Mouse (Mus musculus) limb, embryonic 10.5 days (tissue): Measurements from ENCODE around the gene Alg11. TPM values are rescaled to one million over a fixed set of nuclear protein-coding genes. Genes with fewer than 3 reads are reported as not detected.

Source experiments
- DNase-seq: peaks from one replicate; pipeline ENCODE4 v3.0.0-alpha.2; 2017; ENCODE audit warnings: low spot score
- H3K27ac ChIP-seq: fragments of 300-500 bp; sonication (generic); 2 replicates; pipeline ENCODE4 v1.5.1; 2016; ENCODE audit warnings: mild to moderate bottlenecking
- H3K27me3 ChIP-seq: fragments of 300-500 bp; sonication (generic); 2 replicates; pipeline ENCODE4 v1.6.1; 2016; ENCODE audit warnings: low read depth, mild to moderate bottlenecking; ENCODE audit not compliant: poor library complexity, severe bottlenecking
- H3K36me3 ChIP-seq: fragments of 300-500 bp; sonication (generic); 2 replicates; pipeline ENCODE4 v1.6.1; 2016; ENCODE audit warnings: mild to moderate bottlenecking, moderate library complexity
- H3K4me1 ChIP-seq: fragments of 300-500 bp; sonication (generic); 2 replicates; pipeline ENCODE4 v1.6.1; 2016
- H3K4me3 ChIP-seq: fragments of 300-500 bp; sonication (generic); 2 replicates; pipeline ENCODE4 v1.5.1; 2016; ENCODE audit warnings: mild to moderate bottlenecking, moderate library complexity
- H3K9me3 ChIP-seq: fragments of 300-500 bp; sonication (generic); replicated peaks from 2 replicates; pipeline ENCODE4 v1.6.1; 2016; ENCODE audit warnings: mild to moderate bottlenecking
- WGBS: fragments of 180-500 bp; shearing (Covaris S2); methylation state at CpG from one replicate; pipeline ENCODE4 v1.1.7; 2016; 5-methylcytosine and 5-hydroxymethylcytosine counted together
- polyA plus RNA-seq: library from polyadenylated mRNA; unstranded; fragments of >200 nt; fragmentation: Nextera tagmentation; extraction: Ambion mirVana; gene quantifications from 2 replicates; pipeline ENCODE4 v1.2.1, GENCODE M21; 2016

Gene Alg11
- polyA plus RNA-seq: 33.4 and 45.6 TPM in 2 replicates

- peak within 1 kb of the TSS; percentile 84 for H3K27ac ChIP-seq
- peak; percentile 96 for DNase-seq
- no peaks in the 10 kb centered on the region for H3K9me3 ChIP-seq
- H3K4me3 ChIP-seq: peak within 1 kb of the TSS; percentile 77
- under 1% methylated on average over 36 of the region's 36 CpGs for WGBS
- peaks cover 33% of the 10 kb centered on the region for H3K36me3 ChIP-seq
- peaks cover 5% of the 10 kb centered on the region for H3K4me1 ChIP-seq
- H3K27me3 ChIP-seq: peaks cover 33% of the 10 kb centered on the region
These were observed at the start of gene Alg11 for GRCm38 (mm10) chr8:22060446-22060889. TSS of gene Alg11 (plus strand) at chr8:22060721.

GRCm38 (mm10) chr8:22013034-22013707, 47.4 kb upstream of the Alg11 start:
- no peaks in the 10 kb centered on the region for H3K27me3 ChIP-seq
- H3K9me3 ChIP-seq: no peaks in the 10 kb centered on the region
- no peak for DNase-seq
- H3K27ac ChIP-seq: no peak overlapping the region
- H3K4me3 ChIP-seq: 0 out of 2 replicates have a peak overlapping the region, but pooled peaks have one; percentile 15
- no peaks in the 10 kb centered on the region for H3K36me3 ChIP-seq
- WGBS: 74% methylated on average over 24 of the region's 24 CpGs
- H3K4me1 ChIP-seq: peaks cover 5% of the 10 kb centered on the region

GRCm38 (mm10) chr8:22017731-22018130, 42.8 kb upstream of the Alg11 start:
- Histone ChIP-seq H3K4me1 (peaks cover 9% of the 10 kb centered on the region), H3K27ac (no peak overlapping the region), H3K36me3 (no peaks in the 10 kb centered on the region), H3K4me3 (no peak overlapping the region), H3K27me3 (no peaks in the 10 kb centered on the region), H3K9me3 (no peaks in the 10 kb centered on the region)
- no peak for DNase-seq
- 48% methylated on average over 7 of the region's 7 CpGs for WGBS

- no peaks in the 10 kb centered on the region for H3K9me3 ChIP-seq
- 95% methylated on average over 5 of the region's 5 CpGs for WGBS
- H3K36me3 ChIP-seq: no peaks in the 10 kb centered on the region
- H3K4me1 ChIP-seq: peaks cover 9% of the 10 kb centered on the region
- no peak for DNase-seq
- no peaks in the 10 kb centered on the region for H3K27me3 ChIP-seq
- no peak overlapping the region for H3K27ac ChIP-seq
- no peak overlapping the region for H3K4me3 ChIP-seq
These were observed 41.0 kb upstream of the Alg11 start for GRCm38 (mm10) chr8:22019498-22019897.

GRCm38 (mm10) chr8:22022244-22022643, 38.3 kb upstream of the Alg11 start:
- H3K27me3 ChIP-seq: no peaks in the 10 kb centered on the region
- no peaks in the 10 kb centered on the region for H3K36me3 ChIP-seq
- H3K27ac ChIP-seq: no peak overlapping the region
- DNase-seq: no peak
- peaks cover 9% of the 10 kb centered on the region for H3K4me1 ChIP-seq
- H3K4me3 ChIP-seq: no peak overlapping the region
- H3K9me3 ChIP-seq: no peaks in the 10 kb centered on the region
- 57% methylated on average over 7 of the region's 7 CpGs for WGBS

- H3K36me3 ChIP-seq: no peaks in the 10 kb centered on the region
- 70% methylated on average over 4 of the region's 4 CpGs for WGBS
- no peak overlapping the region for H3K4me3 ChIP-seq
- H3K9me3 ChIP-seq: no peaks in the 10 kb centered on the region
- H3K27ac ChIP-seq: no peak overlapping the region
- DNase-seq: no peak
- H3K4me1 ChIP-seq: no peaks in the 10 kb centered on the region
- H3K27me3 ChIP-seq: no peaks in the 10 kb centered on the region
These were observed 35.3 kb upstream of the Alg11 start for GRCm38 (mm10) chr8:22025241-22025640.

GRCm38 (mm10) chr8:22028973-22029372, 31.5 kb upstream of the Alg11 start:
- Histone ChIP-seq H3K27me3 (no peaks in the 10 kb centered on the region), H3K4me1 (no peaks in the 10 kb centered on the region), H3K4me3 (no peak overlapping the region), H3K27ac (no peak overlapping the region), H3K9me3 (no peaks in the 10 kb centered on the region), H3K36me3 (no peaks in the 10 kb centered on the region)
- DNase-seq: no peak
- WGBS: 89% methylated on average over 3 of the region's 3 CpGs

- no peaks in the 10 kb centered on the region for H3K27me3 ChIP-seq
- no peak overlapping the region for H3K4me3 ChIP-seq
- H3K36me3 ChIP-seq: no peaks in the 10 kb centered on the region
- no peaks in the 10 kb centered on the region for H3K4me1 ChIP-seq
- 95% methylated on average over 3 of the region's 3 CpGs for WGBS
- DNase-seq: no peak
- H3K9me3 ChIP-seq: no peaks in the 10 kb centered on the region
- H3K27ac ChIP-seq: no peak overlapping the region
These were observed 29.5 kb upstream of the Alg11 start for GRCm38 (mm10) chr8:22030990-22031389.

- Histone ChIP-seq H3K4me3 (no peak overlapping the region), H3K27me3 (peaks cover 6% of the 10 kb centered on the region; the same call in 1 of the 2 replicates), H3K36me3 (no peaks in the 10 kb centered on the region), H3K27ac (no peak overlapping the region), H3K4me1 (peaks cover 8% of the 10 kb centered on the region), H3K9me3 (no peaks in the 10 kb centered on the region)
- no peak for DNase-seq
- WGBS: 94% methylated on average over 9 of the region's 9 CpGs
These were observed 24.4 kb upstream of the Alg11 start for GRCm38 (mm10) chr8:22036137-22036536.

GRCm38 (mm10) chr8:22037022-22037421, 23.5 kb upstream of the Alg11 start:
- Histone ChIP-seq H3K36me3 (no peaks in the 10 kb centered on the region), H3K27ac (no peak overlapping the region), H3K4me3 (no peak overlapping the region), H3K4me1 (peaks cover 8% of the 10 kb centered on the region), H3K27me3 (peaks cover 6% of the 10 kb centered on the region; the same call in 1 of the 2 replicates), H3K9me3 (no peaks in the 10 kb centered on the region)
- WGBS: 79% methylated on average over 7 of the region's 7 CpGs
- no peak for DNase-seq

- Histone ChIP-seq H3K4me1 (peaks cover 14% of the 10 kb centered on the region), H3K4me3 (no peak overlapping the region), H3K27ac (peak overlapping the region; percentile 46; the same call in 1 of the 2 replicates), H3K9me3 (no peaks in the 10 kb centered on the region), H3K36me3 (no peaks in the 10 kb centered on the region), H3K27me3 (peaks cover 6% of the 10 kb centered on the region; the same call in 1 of the 2 replicates)
- WGBS: 18% methylated on average over 15 of the region's 15 CpGs
- DNase-seq: no peak
These were observed 20.9 kb upstream of the Alg11 start for GRCm38 (mm10) chr8:22039468-22040152.

- WGBS: 50% methylated on average over 6 of the region's 6 CpGs
- Histone ChIP-seq H3K27me3 (peaks cover 6% of the 10 kb centered on the region; the same call in 1 of the 2 replicates), H3K27ac (no peak overlapping the region), H3K4me1 (peaks cover 14% of the 10 kb centered on the region), H3K9me3 (no peaks in the 10 kb centered on the region), H3K36me3 (no peaks in the 10 kb centered on the region), H3K4me3 (no peak overlapping the region)
- no peak for DNase-seq
These were observed 20.4 kb upstream of the Alg11 start for GRCm38 (mm10) chr8:22040153-22040509.

GRCm38 (mm10) chr8:22042515-22042914, 18.0 kb upstream of the Alg11 start:
- Histone ChIP-seq H3K27me3 (peaks cover 6% of the 10 kb centered on the region; the same call in 1 of the 2 replicates), H3K4me1 (peaks cover 14% of the 10 kb centered on the region), H3K4me3 (no peak overlapping the region)

More at GRCm38 (mm10) chr8:22042515-22042914, 18.0 kb upstream of the Alg11 start:
- 89% methylated on average over 3 of the region's 3 CpGs for WGBS
- Histone ChIP-seq H3K9me3 (no peaks in the 10 kb centered on the region), H3K36me3 (no peaks in the 10 kb centered on the region), H3K27ac (no peak overlapping the region)
- DNase-seq: no peak
